ENCODE assay signal across 7 mouse cellular contexts in the genomic region with DNA sequence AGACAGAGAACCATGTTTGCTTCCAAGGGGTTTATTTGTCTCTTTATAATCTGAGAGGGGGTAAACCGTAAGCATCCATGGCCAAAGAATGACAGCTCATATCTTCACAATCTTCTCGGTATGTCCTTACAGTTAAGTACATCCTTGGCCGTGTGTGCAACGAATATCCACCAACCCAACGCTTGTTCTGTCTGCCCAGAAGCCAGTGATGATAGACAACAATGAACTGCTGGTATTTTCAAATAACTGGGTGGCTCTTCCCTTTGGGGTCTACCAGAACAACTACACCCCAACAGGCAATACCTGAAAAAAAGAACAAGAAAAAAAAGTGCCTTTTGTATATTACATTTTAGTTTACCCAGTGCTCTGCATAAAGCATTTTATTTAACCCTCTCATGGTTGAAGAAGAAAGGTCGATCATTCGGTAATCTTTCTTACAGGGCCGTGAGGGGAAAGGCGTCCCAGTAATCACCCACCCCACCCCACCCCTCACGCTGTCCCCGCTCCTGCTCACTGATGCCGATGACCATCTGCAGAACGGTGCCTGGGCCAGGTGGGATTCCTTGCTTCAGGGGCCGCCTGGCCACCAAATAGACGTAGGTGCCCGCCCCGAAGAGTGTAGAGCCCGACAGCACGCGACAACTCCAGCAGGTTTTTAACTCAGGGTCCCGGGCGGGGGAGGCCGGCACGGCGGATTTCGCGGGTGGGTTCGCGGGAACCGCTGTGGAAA. TPM values are rescaled to one million over a fixed set of nuclear protein-coding genes. Genes with fewer than 3 reads are reported as not detected.
DNase-seq lines count a peak whose midpoint lies in the region; ATAC-seq and TF ChIP-seq lines count a peak whose summit lies in the region.

No protein-coding gene starts in this region.

- H3K27ac ChIP-seq in spleen, adult 2 months (ENCODE audit: insufficient read depth, low read length), result peak overlapping the region; percentile 51
- peak overlapping the region; percentile 91 for H3K27ac ChIP-seq in midbrain, embryonic 10.5 days (replicated peaks)

- 6% methylated on average over 30 of the region's 30 CpGs for WGBS in spleen, adult 2 months
- WGBS in midbrain, embryonic 10.5 days, result 11% methylated on average over 30 of the region's 30 CpGs

- ATAC-seq in hematopoietic stem cell, adult 5-6 weeks (replicated peaks in 1 of 2; ENCODE audit: insufficient read depth in 1 of 2, low FRiP score in 2 of 2, low TSS enrichment in 1 of 2, low read depth in 1 of 2, poor library complexity in 2 of 2, severe bottlenecking in 2 of 2), result peak; percentile 65 to 73; a peak in 3 of 4 replicates

- no peak for DNase-seq in spleen, adult 2 months (ENCODE audit: low read depth in 1 of 2, low spot score in 2 of 2)
- no peak for DNase-seq in spleen, postnatal 4 days (ENCODE audit: low spot score in 2 of 2)
- peak; percentile 5 to 42 for DNase-seq in cerebellum, postnatal 10 days
- no peak for DNase-seq in midbrain, embryonic 10.5 days (ENCODE audit: low spot score)
- DNase-seq in spleen, postnatal 14 days (ENCODE audit: low spot score in 2 of 2), result no peak
- no peak for DNase-seq in spleen, adult 18-20 months

- peak overlapping the region; percentile 95 for H3K4me3 ChIP-seq in spleen, adult 2 months (ENCODE audit: extremely low read depth, insufficient read depth, insufficient read length)
- peak overlapping the region; percentile 90 for H3K4me3 ChIP-seq in midbrain, embryonic 10.5 days

- H3K27me3 ChIP-seq in spleen, adult 2 months (ENCODE audit: control insufficient read depth, insufficient read depth, low read length), result no peaks in the 10 kb centered on the region
- H3K27me3 ChIP-seq in midbrain, embryonic 10.5 days (ENCODE audit: low read depth, poor library complexity, severe bottlenecking), result no peaks in the 10 kb centered on the region

- H3K9me3 ChIP-seq in midbrain, embryonic 10.5 days (replicated peaks), result no peaks in the 10 kb centered on the region

- no peak for TF ChIP-seq POLR2A in spleen, adult 2 months (IDR thresholded peaks at IDR 0.05; ENCODE audit: low read depth, low read length)

- peaks cover 3% of the 10 kb centered on the region; the same call in 1 of the 2 replicates for H3K36me3 ChIP-seq in spleen, adult 2 months (ENCODE audit: control insufficient read depth, insufficient read depth, low read length)
- H3K36me3 ChIP-seq in midbrain, embryonic 10.5 days, result peaks cover 38% of the 10 kb centered on the region

- peaks cover 4% of the 10 kb centered on the region; the same call in 1 of the 2 replicates for H3K4me1 ChIP-seq in spleen, adult 2 months (ENCODE audit: control insufficient read depth, insufficient read depth, insufficient read length)
- peaks cover 7% of the 10 kb centered on the region; the same call in 1 of the 2 replicates for H3K4me1 ChIP-seq in midbrain, embryonic 10.5 days

- no peak for TF ChIP-seq CTCF in spleen, adult 2 months (IDR thresholded peaks at IDR 0.05; ENCODE audit: extremely low read depth, insufficient read depth, insufficient read length, insufficient replicate concordance)

RNA-seq across cellular contexts. Expression of a gene that starts 0.5 kb away (rescaled TPM):
- polyA plus RNA-seq in spleen, adult 2 months (2012; rRNA removed), result 37.7 and 44.7 TPM in 2 replicates
- total RNA-seq in hematopoietic stem cell, adult 5-6 weeks (2017), result 42.5 and 75.1 TPM in 2 replicates
- polyA plus RNA-seq in midbrain, embryonic 10.5 days (2016; fragmentation: Nextera tagmentation; extraction: Ambion mirVana), result 108 and 110 TPM in 2 replicates

Comparison
In these comparisons a context has a peak if more than half of its experiments do, and no peak if none do; other contexts are left out.
1. DNase-seq: peak in cerebellum, postnatal 10 days (2 of 2); none in spleen, adult 2 months (0 of 2), spleen, postnatal 4 days (0 of 2), midbrain, embryonic 10.5 days (single experiment), spleen, postnatal 14 days (0 of 2) and spleen, adult 18-20 months (0 of 2).